Mouse (Mus musculus): ENCODE results near the gene Rfx4.

DNA sequence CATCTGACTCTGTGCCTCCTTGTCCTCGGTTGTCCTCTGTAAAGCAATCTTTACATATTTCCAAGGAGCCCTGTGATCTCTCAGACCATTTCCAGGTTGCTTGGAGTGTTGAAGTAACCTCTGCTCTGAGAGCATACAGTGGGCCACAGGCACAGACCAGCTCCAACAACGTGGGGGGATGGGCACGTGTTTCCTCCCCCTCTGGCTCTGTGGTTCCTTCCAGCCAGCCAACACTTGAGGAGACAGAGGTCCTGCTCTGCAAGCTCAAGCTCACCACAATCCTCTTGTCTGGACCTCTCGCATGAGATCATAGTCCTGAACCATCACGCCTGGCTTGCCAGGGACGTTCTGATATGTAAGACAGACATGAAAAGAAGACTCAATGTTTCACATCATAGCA lies 79.7 kb downstream of the Rfx4 start:
- TF ChIP-seq TAL1 (IDR thresholded peaks at IDR 0.05; ENCODE audit: low read length) (no peak), GATA1 (IDR thresholded peaks at IDR 0.05; ENCODE audit: low read length) (no peak)
